Mouse (Mus musculus) left cerebral cortex, adult 11 months (tissue): ENCODE data around the gene Hoxd12.

Experiments
- DNase-seq: peaks from one replicate; pipeline ENCODE4 v3.0.0; 2022; ENCODE audit warnings: low spot score

Gene Hoxd12

DNA sequence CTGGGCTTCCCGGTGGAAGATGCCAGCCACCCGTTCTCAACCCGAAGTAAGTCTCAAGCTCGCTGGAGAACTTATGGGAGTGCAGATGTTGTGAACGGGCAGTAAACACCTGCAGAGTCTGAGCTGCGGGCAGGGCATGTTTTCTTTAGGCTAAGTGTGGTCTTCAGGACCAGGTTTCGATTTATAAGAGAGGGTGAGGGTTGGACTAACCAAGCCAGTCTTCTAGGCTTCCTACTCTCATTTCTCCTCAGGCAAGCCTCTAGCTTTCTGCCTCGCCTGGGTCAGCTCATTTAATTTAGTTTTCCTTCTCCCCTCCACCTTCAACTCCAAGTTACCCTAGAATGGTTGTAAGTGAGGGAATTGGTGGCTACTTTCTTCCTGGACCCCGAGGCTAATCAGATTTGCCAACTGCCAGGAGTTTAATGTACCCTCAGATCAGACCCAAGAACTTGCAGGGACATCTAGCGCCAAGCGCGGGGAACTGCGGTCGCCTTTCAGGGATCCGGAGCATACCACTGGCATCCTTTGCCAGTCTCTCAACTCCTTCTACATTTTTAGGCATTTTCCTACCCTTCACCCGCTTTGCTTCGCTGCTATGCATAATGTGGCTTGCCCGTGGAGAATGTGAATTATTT is 11.4 kb upstream of the Hoxd12 start:
- DNase-seq: no peak

GRCm38 (mm10) chr2:74666411-74666810 is 8.4 kb upstream of the Hoxd12 start:
- no peak for DNase-seq

DNA sequence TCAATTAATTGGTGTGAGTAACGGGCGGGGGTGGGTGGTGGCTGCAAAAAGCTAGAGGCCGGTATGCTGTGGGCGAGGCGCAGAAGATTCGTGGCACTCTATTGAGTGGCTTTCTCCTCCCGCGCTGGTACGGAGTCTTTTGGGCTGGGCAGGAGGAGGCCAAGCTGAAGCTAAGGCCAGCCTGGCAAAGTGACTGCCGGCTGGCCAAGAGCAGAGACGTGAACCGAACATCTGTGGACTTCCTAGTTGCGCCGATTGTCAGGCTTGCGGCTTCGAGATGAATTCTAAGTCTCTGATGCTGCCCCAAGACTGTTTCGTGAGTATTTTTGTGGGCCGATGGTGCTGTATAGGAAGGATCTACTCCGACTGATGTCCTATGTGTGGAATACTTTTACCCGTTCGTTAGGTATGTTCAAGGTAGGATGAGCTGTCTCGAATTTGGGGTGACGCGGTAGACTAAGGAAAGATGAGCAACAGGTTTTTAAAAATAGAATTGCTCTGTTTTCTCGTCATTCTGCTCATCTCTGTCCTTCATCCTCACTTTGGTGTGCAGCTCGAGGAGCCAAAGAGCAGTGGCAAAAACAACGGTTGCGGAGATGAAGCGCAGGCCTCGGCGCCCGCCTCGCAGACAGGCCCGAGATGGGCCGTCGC is 7.5 kb upstream of the Hoxd12 start:
- DNase-seq: no peak

- no peak for DNase-seq
Observed at GRCm38 (mm10) chr2:74667842-74668357, 6.9 kb upstream of the Hoxd12 start, which contains the start of gene Hoxd13. Hoxd13 (plus strand) TSS chr2:74668310.

- DNase-seq: no peak
Observed at GRCm38 (mm10) chr2:74668370-74669229, 6.2 kb upstream of the Hoxd12 start.

- DNase-seq: no peak
Observed at GRCm38 (mm10) chr2:74669230-74669578, 5.6 kb upstream of the Hoxd12 start.

DNA sequence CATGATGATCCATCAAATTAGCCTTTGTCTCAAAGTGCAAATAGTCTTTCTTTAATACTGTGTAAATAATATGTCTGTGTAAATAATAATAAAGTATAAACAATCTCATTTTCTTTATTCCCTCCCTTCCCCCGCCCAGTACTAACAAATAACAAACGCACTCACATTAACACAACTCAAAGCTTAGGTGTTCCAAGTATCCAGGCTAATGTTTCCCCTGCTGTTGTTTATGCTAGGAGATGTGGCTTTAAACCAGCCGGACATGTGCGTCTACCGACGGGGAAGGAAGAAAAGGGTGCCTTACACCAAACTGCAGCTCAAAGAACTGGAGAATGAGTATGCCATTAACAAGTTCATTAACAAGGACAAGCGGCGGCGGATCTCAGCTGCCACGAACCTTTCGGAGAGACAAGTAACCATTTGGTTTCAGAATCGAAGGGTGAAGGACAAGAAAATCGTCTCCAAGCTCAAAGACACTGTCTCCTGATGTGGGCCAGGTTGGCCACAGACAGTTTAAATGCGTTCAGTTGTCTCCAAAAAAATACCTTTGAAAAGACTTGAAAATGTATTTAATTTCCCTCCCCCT is 5.1 kb upstream of the Hoxd12 start:
- DNase-seq: no peak

- no peak for DNase-seq
Observed at GRCm38 (mm10) chr2:74670632-74671188, 4.1 kb upstream of the Hoxd12 start.

GRCm38 (mm10) chr2:74671847-74672246 is 3.0 kb upstream of the Hoxd12 start:
- no peak for DNase-seq

- no peak for DNase-seq
Observed at GRCm38 (mm10) chr2:74672481-74673362, 2.1 kb upstream of the Hoxd12 start.

- DNase-seq: no peak
Observed at GRCm38 (mm10) chr2:74673835-74674425, 883 bp upstream of the Hoxd12 start.

DNA sequence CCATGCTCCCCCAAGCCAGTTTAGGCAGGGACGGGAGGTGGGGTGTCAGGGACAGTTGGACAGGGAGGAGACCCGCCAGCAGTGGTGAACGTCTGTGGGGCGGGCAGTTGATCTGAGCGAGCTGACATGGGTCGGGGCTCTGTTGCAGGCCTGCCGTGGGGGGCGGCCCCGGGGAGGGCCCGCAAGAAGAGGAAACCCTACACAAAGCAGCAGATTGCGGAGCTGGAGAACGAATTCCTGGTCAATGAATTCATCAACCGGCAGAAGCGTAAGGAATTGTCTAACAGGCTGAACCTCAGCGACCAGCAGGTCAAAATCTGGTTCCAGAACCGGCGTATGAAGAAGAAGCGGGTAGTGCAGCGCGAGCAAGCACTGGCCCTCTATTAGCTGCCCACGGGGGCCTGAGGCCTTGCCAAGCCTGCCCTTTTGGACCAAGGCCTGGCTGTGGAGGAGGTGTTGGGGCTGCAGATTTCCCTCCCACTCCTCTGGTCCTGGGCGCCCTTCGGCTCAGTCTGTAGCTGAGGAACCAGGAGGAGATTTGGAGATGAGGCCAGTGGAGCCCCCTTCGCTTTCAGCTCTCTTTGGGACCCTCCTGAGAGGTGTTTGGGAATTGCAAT is 961 bp downstream of the Hoxd12 start:
- DNase-seq: no peak

- DNase-seq: no peak
Observed at GRCm38 (mm10) chr2:74676376-74677052, 1.7 kb downstream of the Hoxd12 start.

DNA sequence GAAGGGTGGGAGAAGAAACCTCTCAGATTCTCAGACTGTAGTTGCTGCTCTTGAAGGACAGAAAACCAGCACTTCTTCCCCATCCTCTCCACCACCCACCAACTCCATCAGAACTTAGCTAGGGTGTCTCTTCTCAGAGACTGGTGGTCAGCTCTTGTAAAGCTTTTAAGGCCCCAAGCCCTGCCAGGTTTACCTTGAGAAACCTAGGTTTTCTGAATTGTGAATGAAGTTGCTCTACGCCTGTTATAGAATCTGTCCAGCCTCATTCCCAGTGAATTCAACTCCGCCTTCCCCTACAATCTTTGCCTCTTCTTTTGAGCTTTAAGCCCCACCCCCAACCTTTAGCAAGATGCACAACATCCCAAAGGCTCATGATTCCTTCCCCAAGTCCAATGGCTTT is 2.3 kb downstream of the Hoxd12 start:
- DNase-seq: no peak

GRCm38 (mm10) chr2:74678891-74679595 is 4.2 kb downstream of the Hoxd12 start, which contains the start of gene Hoxd11:
Hoxd11 (plus strand) TSS chr2:74679557.
- no peak for DNase-seq

GRCm38 (mm10) chr2:74679596-74679971 is 4.8 kb downstream of the Hoxd12 start:
- no peak for DNase-seq

GRCm38 (mm10) chr2:74679980-74680379 is 5.2 kb downstream of the Hoxd12 start:
- DNase-seq: no peak

DNA sequence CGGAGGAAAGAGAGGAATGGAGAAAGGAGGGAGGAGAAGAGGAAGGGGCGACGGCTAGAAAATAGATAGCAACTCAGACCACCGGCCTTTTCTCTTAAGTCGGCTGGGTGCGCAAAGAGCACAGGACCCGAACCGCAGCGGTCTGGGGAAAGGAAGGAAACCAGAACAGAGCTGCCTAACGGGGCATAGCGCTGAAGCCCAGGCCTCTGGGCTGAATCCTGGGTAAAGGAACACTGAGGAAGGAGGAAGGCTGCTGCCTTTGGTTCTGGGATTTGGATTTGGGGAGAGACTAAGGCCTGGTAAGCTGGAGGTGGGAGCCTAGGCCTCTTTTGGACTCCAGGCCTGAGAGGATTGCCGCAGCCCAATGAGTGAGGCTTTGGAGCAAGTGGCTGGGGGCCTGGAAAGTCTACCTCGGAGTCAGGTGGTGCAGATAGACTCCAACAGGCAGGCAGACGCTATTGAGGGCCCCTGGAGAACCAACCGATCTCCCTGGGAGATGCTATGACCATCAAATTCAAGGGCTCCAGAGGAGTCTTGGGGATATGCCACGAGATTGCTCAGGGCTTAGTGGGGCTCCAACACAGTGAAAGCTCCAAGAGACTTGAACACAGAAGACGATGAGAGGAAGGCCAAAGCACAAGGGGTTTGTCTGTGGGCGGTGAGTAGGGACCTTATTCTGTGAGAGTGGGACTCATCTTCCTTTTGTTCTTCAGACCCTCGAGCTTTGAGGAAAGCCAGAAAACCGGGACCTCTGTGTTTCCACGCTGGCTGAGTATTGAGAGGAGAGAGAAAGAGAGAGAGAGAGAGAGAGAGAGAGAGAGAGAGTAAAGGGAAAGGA is 6.0 kb downstream of the Hoxd12 start:
- DNase-seq: no peak
